Mouse (Mus musculus) layer of hippocampus, adult 9-11 months (tissue): ENCODE measurements at regions not wholly inside any gene's neighbourhood (a gene's known extent, or its start where the extent isn't known, plus 50 kb on each side); places are given as distances from the start of the nearest gene placed in this dataset.

ENCODE experiments used
- DNase-seq: peaks from one replicate; pipeline ENCODE4 v3.0.0; 2022

DNA sequence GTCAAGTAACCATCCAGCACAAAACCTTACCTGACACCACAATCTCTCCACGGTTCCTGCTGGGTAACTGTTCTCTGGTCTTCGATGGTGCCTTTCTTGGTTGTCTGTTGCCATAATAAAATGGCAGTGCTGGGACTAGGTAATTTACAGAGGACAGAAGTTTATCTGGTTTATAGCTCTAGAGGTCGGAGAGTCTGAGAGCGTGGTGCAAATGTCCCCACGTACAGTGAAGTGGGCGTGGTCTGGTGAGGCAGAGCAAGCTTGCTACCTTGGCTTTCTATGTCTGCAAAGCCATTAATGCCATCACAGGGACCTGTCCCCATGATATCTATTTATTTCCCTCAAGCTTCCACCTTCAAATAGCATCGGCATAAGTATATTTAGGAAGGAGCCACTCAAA is 223.0 kb downstream of the Opa1 start:
- no peak for DNase-seq

DNA sequence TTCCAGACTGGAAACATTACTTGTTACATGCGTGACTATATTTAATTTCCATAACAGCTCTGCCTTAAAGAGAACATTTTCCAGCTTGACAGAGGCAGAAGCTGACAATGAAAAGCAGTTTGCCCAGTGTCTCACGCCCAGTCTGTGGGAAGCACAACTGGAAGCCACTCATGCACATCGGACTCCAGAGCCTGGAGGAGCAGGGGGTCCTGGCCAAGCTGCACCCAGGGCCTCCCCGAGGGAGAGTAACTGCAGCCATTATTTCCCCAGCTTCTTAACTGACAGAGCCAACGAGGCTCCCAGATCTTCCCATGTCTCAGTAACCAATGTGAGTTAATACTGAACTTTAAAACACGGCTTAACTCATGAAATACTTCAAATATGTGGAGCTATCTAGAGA is 223.5 kb downstream of the Opa1 start:
- DNase-seq = no peak

DNA sequence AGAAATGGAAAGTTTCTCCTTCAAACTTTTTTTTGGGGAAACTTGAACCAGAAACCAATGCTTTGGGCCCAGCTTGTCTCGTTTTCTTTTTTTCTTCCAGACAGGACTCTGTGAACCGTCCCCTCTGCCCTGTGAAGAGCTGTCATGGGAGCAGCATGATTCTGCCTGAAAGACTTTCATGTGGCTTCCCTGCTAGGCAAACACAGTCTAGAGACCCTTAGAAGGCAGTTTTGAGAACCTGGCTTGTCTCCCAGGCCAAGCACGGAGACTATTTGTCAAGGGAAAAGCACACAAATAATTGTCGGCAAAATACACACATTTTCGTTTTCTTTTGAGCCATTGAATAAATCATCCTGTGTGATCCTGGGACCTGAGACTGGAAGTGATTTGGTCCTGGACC is 228.7 kb downstream of the Opa1 start:
- DNase-seq = no peak

DNA sequence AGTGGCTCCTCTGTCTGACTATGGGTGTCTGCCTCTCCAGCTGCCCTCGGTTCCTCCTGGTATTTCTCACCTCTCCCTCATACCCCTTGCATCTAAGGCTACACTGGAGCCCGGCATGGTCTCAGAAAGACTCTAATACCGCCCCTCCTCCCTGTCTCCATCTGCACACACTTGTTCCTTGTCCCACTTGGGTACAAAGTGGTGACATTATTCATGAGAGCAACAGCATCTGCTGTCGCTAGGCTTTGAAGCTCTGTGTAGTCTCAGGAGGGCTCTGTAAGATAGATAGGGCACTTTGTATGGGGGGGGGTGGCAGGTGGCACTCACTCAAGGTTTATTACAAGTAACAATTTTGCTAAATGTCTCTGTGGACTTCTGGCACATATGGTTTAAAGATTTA is 229.7 kb downstream of the Opa1 start:
- DNase-seq = peak; percentile 24

DNA sequence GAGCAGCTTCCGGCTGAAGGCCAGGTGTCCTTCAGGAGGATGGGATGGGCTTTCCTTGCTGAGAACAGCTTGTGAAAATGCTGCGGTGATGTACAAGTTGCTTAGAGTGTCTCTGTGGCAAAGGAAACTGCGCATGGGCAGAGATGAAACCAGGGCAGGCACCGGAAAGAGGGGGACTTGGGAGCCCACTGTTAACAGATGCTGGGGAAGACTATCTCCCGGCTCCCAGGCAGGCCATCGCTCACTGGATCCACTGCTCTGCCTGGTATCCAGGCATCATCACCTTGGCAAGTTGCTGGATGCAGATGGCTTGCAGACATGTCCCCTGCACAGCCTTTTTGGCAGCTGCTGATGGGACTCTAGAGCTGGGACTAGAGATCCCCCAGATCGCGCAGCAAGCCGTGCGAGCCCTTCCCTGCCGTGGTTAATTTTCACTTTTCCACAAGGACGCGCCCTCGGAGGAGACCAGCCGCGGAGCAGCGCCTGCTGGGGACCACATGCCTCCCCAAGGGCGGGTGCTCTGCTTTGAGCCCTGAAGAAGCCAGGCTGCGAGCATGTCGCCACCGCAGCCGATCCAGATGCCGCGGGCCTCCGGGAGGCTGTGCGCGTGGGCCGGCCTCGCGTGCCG is 234.4 kb downstream of the Opa1 start:
- DNase-seq = peak; percentile 52

- peak; percentile 79 for DNase-seq
Observed at GRCm38 (mm10) chr16:29814039-29814438, 234.9 kb downstream of the Opa1 start.

DNA sequence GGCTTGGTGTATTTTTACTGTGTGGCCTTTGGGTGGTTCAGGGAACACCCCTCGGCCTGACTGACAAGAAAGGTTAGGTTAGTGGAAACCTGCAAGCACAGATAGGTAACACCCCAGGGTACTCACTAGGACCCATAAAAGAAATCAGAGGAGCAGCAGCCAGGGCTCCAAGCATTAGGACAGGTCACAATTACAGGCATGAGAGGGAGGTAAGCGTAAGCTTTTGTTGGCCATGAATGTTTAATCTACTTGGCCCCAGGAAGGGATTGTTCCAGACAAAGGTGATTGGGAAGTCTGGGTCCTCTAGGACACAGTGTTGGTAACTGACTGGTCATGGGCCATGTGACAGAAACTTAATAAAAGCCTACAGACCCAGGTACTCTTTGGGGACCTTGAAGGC is 235.5 kb downstream of the Opa1 start:
- DNase-seq = no peak

DNA sequence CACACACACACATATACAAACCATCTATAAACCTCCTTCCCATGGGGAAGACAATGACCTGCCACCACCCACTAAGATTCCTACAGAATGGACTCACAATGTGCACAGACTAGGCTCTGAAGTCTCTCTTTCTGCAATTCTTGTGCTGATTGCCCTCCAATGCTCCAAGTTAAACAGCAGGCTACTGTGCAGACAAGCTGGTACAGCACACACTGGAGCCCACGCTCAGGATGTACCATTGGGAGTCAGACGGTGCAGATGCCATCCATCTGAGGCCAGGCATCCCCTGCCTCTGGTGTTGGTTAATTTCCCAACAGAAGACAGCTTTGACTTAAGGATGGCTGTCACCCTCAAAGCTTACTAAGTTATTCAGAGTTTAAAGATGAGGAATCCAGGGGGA is 236.1 kb downstream of the Opa1 start:
- peak; percentile 75 for DNase-seq

GRCm38 (mm10) chr16:29815632-29816337 is 236.7 kb downstream of the Opa1 start:
- no peak for DNase-seq

DNA sequence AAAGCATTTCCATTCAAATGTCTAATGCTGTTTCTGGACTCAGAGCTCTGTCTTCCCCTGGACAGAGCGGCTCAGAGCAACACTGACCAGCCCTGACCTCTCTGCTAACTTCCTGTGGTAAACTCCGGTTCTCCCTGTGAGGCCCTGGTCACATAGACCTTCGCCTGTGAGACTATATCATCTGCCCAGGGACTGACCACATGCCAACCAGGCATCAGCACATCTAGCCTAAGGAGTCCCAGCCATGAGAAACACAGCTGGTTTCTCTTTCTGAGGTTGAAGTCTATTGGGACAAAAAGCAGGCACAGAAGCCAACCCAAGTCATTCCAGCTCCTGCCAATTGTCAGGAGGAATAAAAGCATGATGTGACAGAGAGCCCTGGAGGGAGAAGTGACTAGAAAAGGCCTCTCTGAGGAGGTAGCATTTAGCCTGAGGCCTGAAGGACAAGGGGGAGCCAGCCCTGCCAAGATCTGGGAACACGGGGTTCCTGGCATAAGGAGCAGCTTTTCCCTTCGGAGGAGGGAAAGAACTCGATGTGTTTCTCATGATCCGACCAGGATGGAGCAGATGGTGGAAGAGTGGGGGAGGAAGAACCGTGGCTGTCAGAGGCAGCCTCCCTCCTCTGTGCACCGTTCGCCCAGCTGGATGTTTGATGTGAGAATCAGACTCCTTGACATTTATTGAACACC is 237.7 kb downstream of the Opa1 start:
- DNase-seq = peak; percentile 89

GRCm38 (mm10) chr16:29818807-29819440 is 239.8 kb downstream of the Opa1 start:
- no peak for DNase-seq

DNA sequence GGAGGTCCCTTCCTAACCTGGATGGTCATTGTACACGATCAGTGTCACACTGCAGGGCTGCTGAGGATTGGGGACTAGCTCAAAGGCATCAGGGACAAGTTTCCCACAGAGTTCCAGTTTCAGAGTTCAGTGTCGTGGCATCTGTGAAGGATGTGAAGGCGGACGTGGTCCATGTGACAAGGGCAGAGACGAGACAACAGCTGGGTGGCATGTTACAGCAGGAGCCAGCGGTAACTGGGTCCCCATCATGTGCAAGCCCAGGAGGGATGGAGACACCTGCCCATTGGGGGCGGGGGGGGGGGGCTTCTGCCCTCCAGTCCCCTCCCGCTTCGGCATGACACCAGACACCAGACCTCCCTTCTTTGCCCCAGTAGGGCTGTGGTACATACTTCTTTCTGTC is 241.6 kb downstream of the Opa1 start:
- no peak for DNase-seq

DNA sequence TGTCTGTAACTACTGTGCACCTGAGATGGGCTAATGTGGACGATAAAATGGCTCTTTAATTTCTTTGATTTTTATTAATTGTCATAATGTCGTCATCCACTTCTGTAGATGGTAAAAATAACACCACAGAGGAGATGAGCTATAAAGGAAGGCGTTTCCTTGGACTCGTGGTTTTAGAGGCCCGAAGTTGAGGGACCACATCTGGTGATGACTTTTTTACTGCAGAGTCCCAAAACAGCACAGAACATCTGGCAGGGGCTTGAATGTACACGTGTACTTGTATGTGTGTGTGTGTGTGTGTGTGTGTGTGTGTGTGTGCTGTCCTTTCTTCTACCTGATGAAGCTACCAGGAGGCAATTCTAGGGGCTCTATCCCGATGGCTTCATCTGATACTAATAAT is 242.1 kb upstream of the Hes1 start:
- no peak for DNase-seq

GRCm38 (mm10) chr16:29822843-29823401 is 241.3 kb upstream of the Hes1 start:
- no peak for DNase-seq

DNA sequence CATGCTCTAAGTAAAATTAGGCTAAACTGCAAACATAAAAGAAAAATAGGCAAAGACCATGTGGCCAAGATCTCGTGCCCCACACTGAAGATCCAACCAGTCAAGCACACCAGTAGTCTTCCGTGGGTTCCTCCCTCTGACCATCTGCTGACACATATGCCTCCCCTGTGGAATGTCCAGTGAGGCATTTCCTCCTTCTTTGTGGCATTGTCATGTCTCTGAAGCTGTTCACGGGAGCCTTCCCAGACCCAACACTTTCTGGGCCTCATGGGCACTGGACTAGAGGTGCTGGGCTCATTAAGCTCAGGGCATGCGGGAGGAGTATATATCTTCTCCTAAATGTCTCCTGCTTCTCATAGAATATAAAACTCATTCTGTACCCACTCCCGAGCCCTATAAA is 237.3 kb upstream of the Hes1 start:
- no peak for DNase-seq

DNA sequence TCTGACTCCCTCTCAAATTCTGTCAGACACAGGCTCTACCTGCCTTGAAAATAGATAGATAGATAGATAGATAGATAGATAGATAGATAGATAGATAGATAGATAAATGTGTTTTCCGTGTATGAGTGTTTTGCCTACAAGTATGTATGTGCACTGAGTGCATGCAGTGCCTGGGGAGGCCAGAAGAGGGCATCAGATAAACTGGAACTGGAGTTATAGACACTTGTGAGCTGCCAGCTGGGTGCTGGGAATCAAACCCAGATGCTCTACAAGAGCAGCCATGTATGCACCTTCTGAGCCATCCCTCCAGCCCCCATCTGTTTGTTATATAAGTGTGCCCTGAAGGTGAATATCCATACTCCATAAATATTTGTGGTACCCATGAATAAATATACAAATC is 236.4 kb upstream of the Hes1 start:
- DNase-seq = no peak

DNA sequence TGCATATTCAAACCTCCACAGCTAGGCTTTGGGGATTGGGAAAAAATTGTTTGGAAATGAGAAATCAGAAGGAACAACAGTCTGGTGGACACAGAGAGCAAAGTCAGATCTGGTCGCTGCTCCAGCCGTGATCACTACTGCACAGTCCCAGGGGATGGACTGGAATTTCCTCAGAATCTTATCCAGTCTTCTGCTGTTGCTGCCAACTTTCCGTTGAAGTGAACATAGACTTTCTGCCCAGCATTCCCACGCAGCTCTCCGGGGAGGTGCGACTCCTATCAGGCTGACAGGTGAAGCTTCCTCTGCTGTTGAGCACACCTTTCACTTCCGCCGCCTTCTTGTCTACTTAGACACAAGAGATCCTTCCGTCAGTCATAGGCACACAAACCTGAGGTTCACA is 234.7 kb upstream of the Hes1 start:
- DNase-seq = no peak

- DNase-seq = peak; percentile 42
Observed at GRCm38 (mm10) chr16:29830101-29830500, 234.1 kb upstream of the Hes1 start.

DNA sequence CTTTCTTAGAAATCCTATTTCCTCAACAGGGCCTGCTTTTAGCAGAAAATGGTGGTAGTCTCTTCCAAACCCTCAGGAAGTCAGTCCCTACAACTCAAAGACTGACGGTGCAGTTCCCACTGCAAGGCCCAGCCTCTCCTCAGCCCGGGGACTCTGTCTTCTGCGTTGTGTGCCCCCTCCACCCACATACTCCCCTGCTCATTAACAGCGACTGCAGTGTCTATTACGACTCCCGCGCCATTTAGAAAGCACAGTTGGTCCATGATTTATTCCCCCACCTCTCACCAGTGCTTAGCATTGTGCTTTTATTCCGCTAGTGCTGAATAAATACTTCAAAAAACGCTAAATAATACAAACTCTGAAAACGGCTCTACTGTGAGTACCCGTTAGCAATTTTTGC is 230.9 kb upstream of the Hes1 start:
- DNase-seq = no peak

GRCm38 (mm10) chr16:29833875-29834274 is 230.3 kb upstream of the Hes1 start:
- DNase-seq = no peak

- no peak for DNase-seq
Observed at GRCm38 (mm10) chr16:29834669-29835068, 229.5 kb upstream of the Hes1 start.

- no peak for DNase-seq
Observed at GRCm38 (mm10) chr16:29837025-29837629, 227.1 kb upstream of the Hes1 start.

DNA sequence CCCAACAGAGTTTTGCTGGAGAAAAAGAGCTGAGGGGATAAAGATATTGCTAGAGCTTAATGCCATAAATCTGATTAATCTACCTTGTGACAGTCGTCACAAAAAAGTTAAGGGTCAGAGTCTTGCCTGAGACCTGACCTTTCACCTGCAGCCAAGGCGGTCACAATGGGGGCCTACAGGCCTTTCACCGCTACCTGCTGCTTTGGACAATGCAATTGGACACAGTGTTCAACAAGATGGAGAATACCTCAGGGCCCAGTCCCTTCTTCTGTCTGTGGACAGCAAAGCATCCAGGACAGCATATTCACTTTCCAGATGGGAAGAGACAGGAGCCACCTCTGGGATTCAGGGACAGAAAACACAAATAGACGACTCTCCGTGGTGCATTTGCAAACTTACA is 226.3 kb upstream of the Hes1 start:
- no peak for DNase-seq
